Mouse (Mus musculus) erythroblast, embryonic 14.5 days (primary cell): ENCODE data around the gene Clk3.

Experiments used
- GATA1 ChIP-seq: IDR thresholded peaks from 2 replicates; pipeline ENCODE4 v1.6.1; 2012; ENCODE audit warnings: low read length, inconsistent platforms, mixed read lengths
- TAL1 ChIP-seq: IDR thresholded peaks from 3 replicates; pipeline ENCODE4 v1.6.1; 2012; ENCODE audit warnings: low read length, inconsistent platforms, mixed read lengths

- TF ChIP-seq TAL1 (no peak), GATA1 (no peak)
Observed at GRCm38 (mm10) chr9:57798725-57799253, 33.1 kb upstream of the Clk3 start.
